Mouse (Mus musculus): ENCODE data around the gene Anpep.

Anpep gene

GRCm38 (mm10) chr7:79860811-79861210 is at the start of gene Anpep:
Gene Anpep (minus strand): TSS chr7:79861059.
- no peak for DNase-seq

GRCm38 (mm10) chr7:79907356-79907755 is 46.5 kb upstream of the Anpep start:
- DNase-seq = no peak

- no peak for DNase-seq
These were observed 46.1 kb upstream of the Anpep start for GRCm38 (mm10) chr7:79906914-79907313.

DNA sequence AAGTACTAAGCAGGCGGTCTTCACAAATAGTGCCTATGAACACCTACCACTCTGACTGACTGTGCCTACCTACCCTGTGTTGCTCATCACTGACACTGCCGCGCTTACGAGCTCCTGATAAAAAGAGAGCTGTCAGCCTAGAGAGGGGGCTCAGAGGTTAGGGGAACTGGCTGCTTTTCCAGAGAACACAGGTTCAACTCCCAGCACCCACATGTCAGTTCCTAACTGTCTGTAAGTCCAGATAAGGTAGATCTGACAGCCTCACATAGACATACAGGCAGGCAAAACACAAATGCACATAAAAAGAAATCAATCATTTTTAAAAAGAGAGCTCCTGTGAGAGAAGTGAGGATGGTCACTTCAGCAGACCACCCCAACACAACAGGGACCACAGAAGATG is 44.3 kb upstream of the Anpep start:
- no peak for DNase-seq

- no peak for DNase-seq
These were observed 42.4 kb upstream of the Anpep start for GRCm38 (mm10) chr7:79903160-79903792.

DNA sequence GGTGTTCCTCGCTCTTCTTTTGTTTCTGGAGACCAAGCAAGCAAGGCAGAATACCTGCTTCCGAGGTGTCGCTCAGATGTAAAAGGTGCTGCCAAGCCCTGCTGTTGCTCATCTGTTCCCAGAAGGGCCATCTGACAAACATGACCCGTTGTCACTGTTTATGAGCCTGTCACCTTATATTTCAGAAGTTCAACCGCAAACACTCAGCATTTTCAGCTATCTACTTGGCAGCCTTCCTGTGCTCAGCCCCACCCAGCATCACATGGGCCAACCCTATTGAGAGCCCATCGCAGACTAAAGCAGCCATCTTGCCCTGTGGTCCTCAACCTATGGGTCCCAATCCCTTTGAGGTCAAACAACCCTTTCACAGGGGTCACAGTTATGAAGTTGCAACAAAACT is 39.9 kb upstream of the Anpep start:
- no peak for DNase-seq

DNA sequence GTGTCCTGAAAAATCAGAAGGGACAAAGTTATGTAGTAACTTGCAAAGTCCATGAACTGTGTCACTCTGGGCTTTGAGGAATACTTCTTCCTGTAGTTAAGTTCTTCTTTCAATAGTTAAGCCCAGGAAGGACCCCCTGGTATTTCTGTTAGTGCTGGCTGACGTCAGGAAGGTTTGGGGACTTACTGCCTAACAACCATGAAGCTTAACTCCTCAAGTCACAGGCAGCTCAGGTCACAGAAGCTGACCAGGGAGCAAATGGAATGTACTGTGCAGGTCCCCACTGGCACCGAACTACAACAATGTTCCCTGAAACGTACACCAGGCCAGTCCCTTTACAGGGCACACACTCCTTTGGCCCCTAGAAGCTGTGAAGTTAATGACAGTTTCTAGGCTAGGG is 34.4 kb upstream of the Anpep start:
- DNase-seq = no peak

DNA sequence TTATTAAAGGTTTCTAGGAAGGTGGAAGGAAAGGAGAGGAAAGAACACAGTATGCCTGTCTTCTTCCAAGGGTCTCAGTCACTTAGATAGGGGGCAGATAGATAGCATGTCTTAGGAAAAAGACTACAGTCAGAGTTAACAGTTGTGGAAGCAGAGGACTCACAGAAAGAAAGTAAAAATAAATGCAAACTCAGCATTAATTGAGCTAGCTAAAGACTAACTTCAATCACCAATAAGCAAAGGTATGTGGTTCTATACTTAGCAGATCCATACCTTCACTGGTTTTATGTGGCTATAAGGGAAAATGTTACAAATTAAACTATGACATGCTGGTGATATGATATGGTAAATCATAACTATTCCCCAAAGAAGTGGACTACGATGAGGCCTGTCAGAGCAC is 33.9 kb upstream of the Anpep start:
- no peak for DNase-seq

GRCm38 (mm10) chr7:79892576-79893428 is 31.9 kb upstream of the Anpep start:
- DNase-seq = no peak

DNA sequence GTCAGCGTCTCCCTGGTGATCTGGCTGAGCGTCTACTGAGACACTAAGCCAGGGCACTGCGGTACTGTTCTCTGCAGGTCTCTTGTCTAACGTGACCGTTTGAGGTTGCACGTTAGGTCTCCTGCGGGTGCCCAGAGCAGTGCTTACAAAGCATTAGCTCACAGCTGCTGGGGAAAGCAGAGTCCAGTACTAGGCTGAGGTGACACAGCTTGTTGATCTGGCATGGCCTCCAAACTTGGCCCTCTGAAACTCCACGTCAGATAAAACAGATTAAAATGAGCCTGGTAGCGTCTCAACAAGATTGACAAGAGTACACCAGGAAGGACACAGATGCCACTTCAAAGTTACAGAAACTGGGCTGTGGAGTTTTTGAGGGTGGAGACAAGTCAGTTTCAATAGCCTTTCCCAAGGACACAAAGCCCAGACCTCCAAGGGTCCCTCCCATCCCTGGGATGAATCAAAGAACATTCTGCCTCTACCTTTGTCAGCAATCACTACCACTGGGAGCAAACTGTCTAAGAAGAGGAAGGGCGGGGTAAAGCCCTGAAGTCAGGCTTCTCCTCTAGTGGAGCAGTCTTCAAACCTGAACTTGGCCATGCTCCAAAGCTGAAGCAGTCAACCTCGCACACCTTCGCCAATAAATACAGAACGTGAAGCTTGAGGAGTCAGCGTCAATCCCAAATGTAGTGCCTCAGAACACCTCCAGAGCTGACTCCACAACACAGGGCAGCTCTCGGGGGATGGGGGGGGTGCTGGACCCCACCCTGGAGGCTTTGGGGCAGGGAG is 29.8 kb upstream of the Anpep start:
- no peak for DNase-seq

GRCm38 (mm10) chr7:79888603-79889002 is 27.7 kb upstream of the Anpep start:
- no peak for DNase-seq

GRCm38 (mm10) chr7:79883613-79884334 is 22.9 kb upstream of the Anpep start:
- no peak for DNase-seq

GRCm38 (mm10) chr7:79881901-79882300 is 21.0 kb upstream of the Anpep start:
- DNase-seq = no peak

DNA sequence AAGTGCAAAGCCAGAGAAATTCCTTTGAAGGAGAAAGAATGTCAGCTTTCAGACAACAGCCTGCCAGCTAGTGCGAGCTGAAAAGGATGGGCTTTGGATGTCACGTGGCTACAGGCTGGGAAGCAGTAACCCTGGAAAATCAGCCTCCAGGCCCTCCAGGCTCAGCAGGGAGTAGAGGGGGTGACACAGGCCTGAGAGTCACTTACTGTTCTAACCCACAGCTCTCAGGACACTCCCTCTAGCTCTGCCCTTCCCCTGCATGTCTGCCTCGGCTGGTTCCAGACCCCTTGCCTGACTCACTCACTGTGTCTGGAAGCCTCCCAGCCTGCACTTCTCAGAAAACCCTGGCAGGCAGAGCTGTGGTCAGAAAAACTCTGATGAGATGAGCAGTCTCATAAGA is 20.1 kb upstream of the Anpep start:
- DNase-seq = no peak

DNA sequence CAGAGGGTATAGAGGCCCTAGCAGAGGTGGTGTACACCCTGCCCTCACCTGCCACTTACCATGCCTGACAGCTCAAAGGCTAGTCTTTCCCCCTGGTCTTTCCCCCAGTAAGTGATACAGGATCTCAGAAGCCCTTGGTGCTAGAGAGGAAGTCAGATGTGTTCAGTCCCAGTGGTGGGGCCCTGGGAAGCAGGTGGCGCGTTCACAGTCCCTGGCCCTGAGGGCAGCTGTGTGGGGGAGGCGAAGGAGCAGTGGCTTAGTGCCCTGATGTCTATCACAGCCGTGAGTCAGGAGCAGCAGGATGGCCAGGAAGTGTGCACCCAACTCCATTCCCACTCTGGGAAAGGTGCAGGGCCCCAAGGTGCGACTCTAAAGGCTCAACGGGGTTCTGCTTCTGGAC is 19.2 kb upstream of the Anpep start:
- no peak for DNase-seq

GRCm38 (mm10) chr7:79878455-79879025 is 17.7 kb upstream of the Anpep start:
- no peak for DNase-seq

GRCm38 (mm10) chr7:79873407-79873806 is 12.5 kb upstream of the Anpep start:
- DNase-seq = no peak

DNA sequence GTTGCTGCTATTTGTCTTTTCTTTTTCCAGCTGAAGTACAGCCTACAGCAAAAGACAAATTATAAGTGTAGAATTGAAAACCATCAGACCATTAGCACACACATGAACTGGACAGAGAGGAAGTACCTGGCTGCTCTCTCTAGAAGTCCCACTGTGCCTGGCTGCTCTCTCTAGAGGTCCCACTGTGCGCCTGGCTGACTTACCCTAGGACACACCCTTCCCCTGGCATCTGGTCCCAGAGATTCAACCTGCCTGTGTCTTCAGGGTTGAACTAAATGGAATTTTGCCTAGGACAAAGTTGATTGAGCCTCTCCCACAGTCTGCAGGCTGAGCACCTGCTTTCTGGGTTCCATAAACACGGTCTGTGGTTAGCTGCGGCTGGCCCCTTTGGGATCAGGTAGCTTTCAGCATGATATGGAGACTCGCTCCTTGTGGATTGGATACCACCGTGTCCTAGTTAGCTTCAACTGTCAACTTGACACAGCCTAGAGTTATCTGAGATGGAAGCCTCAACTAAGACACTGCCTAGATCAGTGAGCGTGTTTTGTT is 11.0 kb upstream of the Anpep start:
- no peak for DNase-seq

DNA sequence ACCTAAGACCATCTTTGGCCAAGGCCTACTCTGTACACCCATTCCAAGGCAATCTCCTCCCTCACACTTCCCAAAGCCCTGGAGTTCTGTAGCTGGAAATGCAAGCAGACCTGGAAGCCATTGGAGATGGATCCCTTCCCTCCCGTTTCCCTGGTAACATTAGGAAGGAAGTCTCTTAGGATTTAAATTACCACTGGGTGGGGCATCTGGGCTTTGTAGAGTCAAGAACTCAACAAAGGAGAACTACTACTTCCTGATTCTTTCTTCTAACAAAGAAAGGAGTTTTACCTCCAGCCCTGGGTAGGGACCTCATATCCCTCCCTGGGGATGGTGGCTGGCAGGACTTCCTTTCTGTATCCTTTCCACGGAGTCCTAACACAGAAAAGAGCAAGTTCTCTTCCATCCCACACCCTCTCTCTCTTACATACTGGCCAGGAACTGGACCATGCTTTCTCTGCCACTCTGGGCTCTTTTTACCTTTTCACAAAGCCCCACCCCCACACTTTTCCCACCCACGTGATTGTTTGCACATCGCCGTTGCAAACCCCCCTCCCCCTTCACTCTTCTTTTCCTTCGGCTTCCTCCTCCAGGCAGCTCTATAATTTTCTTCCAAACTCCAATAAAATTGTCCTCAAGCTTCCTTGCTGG is 8.3 kb upstream of the Anpep start:
- DNase-seq = no peak

GRCm38 (mm10) chr7:79868475-79868874 is 7.6 kb upstream of the Anpep start:
- DNase-seq = no peak

DNA sequence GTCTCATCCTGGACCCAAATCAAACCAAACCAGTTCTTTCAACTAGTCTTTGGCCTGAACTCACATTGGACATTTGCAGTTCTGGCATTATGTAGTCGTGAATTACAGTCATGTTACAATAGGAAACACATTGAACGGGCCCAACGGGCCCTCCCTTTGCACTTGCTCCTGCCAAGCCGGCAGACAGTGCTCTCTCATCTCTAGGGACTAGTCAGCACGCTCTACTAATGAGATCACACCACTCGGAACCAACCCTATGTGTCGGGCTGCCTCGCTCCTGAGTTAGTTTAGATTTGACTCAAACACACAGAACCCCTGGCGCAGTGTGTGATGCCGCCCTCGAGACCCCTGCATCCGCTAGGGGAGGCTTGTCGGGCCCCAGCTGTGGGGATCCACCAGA is 7.0 kb upstream of the Anpep start:
- no peak for DNase-seq
